Mouse (Mus musculus): Measurements from ENCODE around the gene Dhx36. TPM values are rescaled to one million over a fixed set of nuclear protein-coding genes. Genes with fewer than 3 reads are reported as not detected.

The Dhx36 gene
- polyA plus RNA-seq, 1 experiment, result 7.0 TPM

DNA sequence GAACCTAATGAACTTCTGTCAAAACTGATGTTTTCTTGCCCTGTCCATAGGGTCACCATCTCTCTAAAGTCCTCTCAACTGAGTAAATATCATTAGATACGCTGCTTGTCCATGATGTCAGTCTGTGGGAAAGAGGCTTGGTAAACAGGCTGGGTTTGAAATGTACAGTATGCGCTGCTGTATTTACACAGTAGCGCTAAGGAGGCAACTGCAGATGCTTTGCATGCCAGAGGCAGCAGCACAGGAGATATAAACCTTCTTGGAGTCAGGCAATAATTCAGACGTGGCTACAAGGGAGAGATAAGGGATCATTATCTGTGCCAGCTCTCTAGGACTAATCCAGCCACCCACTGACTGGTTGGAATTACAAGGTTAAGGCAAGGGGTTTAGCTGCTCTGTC, 73.1 kb downstream of the Dhx36 start:
- DNase-seq (ENCODE audit: low read depth), result no peak

DNA sequence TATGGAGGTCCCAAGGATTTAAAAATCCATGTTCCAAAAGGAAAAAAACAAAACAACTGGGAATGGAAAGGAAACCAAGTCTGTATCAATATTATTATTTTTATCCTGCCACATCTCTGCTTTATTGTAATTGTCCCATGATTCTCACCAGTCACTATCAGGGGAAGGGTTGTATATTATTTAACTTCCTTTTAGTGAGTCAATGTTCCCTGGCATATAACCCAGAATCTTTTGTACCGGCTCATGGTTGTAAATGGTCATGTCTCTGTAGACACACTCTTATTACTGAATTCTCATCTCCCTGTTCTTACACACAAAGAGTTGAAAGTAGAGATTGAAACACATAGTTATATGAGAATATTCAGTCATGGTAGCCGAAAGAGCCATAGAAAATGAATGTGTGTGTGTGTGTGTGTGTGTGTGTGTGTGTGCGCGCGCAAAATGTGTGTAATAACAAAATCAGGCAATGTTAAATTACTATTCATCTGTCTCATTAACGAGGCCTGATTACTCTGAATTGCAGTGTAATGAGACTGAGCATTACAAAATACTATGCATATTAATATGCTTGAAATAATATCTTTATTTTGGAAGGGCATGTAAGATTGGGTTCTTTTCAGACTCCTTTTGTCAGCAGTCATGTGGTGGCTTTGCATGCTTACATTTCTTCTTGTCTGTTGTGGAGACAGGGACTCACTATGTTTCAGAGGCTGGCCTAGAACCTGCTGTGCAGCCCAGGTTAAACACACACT, 88.2 kb downstream of the Dhx36 start:
- DNase-seq (ENCODE audit: low read depth), result no peak

Other genes starting within 250 kb of the Dhx36 start
- gene Arhgef26, start 168.7 kb downstream of the Dhx36 start, polyA plus RNA-seq (2012; rRNA removed), result 2.5 and 3.7 TPM in 2 replicates
- gene Gpr149, start 98.1 kb upstream of the Dhx36 start, polyA plus RNA-seq (2012; rRNA removed), result not detected in 2 replicates

Data from gonadal fat pad, adult 2 months (tissue).